Mouse (Mus musculus): Measurements from ENCODE around the gene Hikeshi.

- TF ChIP-seq CTCF (IDR thresholded peaks at IDR 0.05; ENCODE audit: control insufficient read depth, insufficient read depth, insufficient replicate concordance, low read depth, low read length): no peak
- no peak for TF ChIP-seq POLR2A (IDR thresholded peaks at IDR 0.05; ENCODE audit: control insufficient read depth, low read depth, low read length)
Observed at GRCm38 (mm10) chr7:89908421-89908820, 32.6 kb downstream of the Hikeshi start.
